Mouse (Mus musculus) stomach, embryonic 16.5 days (tissue): ENCODE data around the gene Rbm24. TPM values are rescaled to one million over a fixed set of nuclear protein-coding genes. Genes with fewer than 3 reads are reported as not detected.

ENCODE experiments used
- ATAC-seq: fragments of 200-750 bp; cut with Nextera tagmentation; 2 replicates; pipeline ENCODE4 v1.8.0; 2017; ENCODE audit warnings: moderate number of reproducible peaks, moderate TSS enrichment; ENCODE audit not compliant: insufficient read depth, low FRiP score
- H3K27ac ChIP-seq: fragments of 300-500 bp; sonication (generic); 2 replicates; pipeline ENCODE4 v1.5.1; 2014; ENCODE audit warnings: low read length
- H3K27me3 ChIP-seq: fragments of 300-500 bp; sonication (generic); 2 replicates; pipeline ENCODE4 v1.6.1; 2014; ENCODE audit warnings: low read length, control low read depth, mixed read lengths; ENCODE audit not compliant: control insufficient read depth, insufficient read depth
- H3K36me3 ChIP-seq: fragments of 300-500 bp; sonication (generic); 2 replicates; pipeline ENCODE4 v1.6.1; 2014; ENCODE audit warnings: low read length; ENCODE audit not compliant: control insufficient read depth, insufficient read depth
- H3K4me1 ChIP-seq: fragments of 300-500 bp; sonication (generic); 2 replicates; pipeline ENCODE4 v1.6.1; 2014; ENCODE audit warnings: low read length, control low read depth, mixed read lengths; ENCODE audit not compliant: control insufficient read depth, insufficient read depth
- H3K4me2 ChIP-seq: fragments of 300-500 bp; sonication (generic); 2 replicates; pipeline ENCODE4 v1.6.1; 2014; ENCODE audit warnings: low read depth, low read length, mixed read lengths
- H3K4me3 ChIP-seq: fragments of 300-500 bp; sonication (generic); replicated peaks from 2 replicates; pipeline ENCODE4 v1.5.1; 2014; ENCODE audit warnings: mild to moderate bottlenecking, low read length
- H3K9ac ChIP-seq: fragments of 300-500 bp; sonication (generic); 2 replicates; pipeline ENCODE4 v1.6.1; 2014; ENCODE audit warnings: low read length
- H3K9me3 ChIP-seq: fragments of 300-500 bp; sonication (generic); replicated peaks from 2 replicates; pipeline ENCODE4 v1.6.1; 2016; ENCODE audit warnings: low read length, control low read depth; ENCODE audit not compliant: control insufficient read depth
- WGBS: fragments of 180-500 bp; shearing (Covaris S2); extraction: QIAGEN DNeasy Blood & Tissue Kit; methylation state at CpG from one replicate; pipeline ENCODE4 v1.1.7; 2014; 5-methylcytosine and 5-hydroxymethylcytosine counted together
- polyA plus RNA-seq: library from polyadenylated mRNA; unstranded; fragments of >200 nt; fragmentation: Nextera tagmentation; extraction: Ambion mirVana; gene quantifications from 2 replicates; pipeline ENCODE4 v1.2.1, GENCODE M21; 2015

Gene Rbm24
- polyA plus RNA-seq, 1 experiment from 2014 or later: 2.0 TPM

DNA sequence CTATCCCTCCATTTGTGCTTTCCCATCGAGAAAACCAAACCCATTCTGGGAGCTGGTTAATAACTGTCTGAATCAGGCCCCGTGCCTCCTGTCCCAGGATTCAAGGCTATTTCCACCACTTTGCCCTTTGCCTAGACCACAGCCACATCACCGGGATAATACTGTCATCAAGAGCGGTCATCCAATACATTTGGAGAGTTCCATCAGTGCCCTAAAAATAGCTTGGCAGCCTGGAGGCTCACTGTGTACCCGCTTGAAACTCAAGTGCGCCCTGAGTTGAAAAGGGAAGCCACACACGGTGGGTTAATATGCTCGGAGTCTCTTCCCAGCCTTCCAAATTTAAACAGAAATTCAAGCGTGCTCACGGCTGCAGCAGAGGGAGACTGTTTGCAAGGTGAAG lies 4.6 kb upstream of the Rbm24 start:
- no peak for ATAC-seq
- H3K4me1 ChIP-seq: no peaks in the 10 kb centered on the region
- no peak overlapping the region for H3K4me3 ChIP-seq
- no peaks in the 10 kb centered on the region for H3K27me3 ChIP-seq
- H3K27ac ChIP-seq: no peak overlapping the region
- 56% methylated on average over 10 of the region's 10 CpGs for WGBS
- no peaks in the 10 kb centered on the region for H3K9me3 ChIP-seq
- no peaks in the 10 kb centered on the region for H3K36me3 ChIP-seq
- no peak overlapping the region for H3K4me2 ChIP-seq
- no peak overlapping the region for H3K9ac ChIP-seq

GRCm38 (mm10) chr13:46414050-46414449 lies 4.2 kb upstream of the Rbm24 start:
- H3K4me1 ChIP-seq: 0 out of 2 replicates have a peak, but pooled peaks cover 2% of the 10 kb centered on the region
- WGBS: 70% methylated on average over 8 of the region's 8 CpGs
- H3K9ac ChIP-seq: no peak overlapping the region
- H3K9me3 ChIP-seq: no peaks in the 10 kb centered on the region
- H3K36me3 ChIP-seq: no peaks in the 10 kb centered on the region
- no peak overlapping the region for H3K4me3 ChIP-seq
- H3K27ac ChIP-seq: no peak overlapping the region
- H3K4me2 ChIP-seq: no peak overlapping the region
- ATAC-seq: no peak
- no peaks in the 10 kb centered on the region for H3K27me3 ChIP-seq

DNA sequence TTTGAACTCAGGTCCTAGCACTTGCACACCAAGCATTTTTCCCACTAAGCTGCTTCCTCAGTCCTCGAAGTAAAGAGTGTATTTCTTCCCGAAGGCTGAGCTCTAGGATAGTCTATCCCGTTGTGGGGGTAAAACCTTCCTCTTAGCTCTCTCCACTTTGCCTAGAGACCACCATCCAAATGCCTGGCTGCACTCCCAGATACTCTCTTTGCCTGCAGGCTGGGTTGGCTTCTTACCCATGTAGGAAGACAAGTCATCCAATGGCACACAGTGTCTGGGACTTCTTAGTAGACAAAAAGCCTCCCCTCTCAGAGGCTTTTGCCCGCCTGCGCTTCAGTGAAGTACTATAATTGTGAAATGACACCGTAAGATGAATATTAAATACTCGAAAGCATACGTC lies 2.2 kb upstream of the Rbm24 start:
- WGBS: 89% methylated on average over 8 of the region's 8 CpGs
- Histone ChIP-seq H3K27ac (no peak overlapping the region), H3K4me1 (0 out of 2 replicates have a peak, but pooled peaks cover 4% of the 10 kb centered on the region), H3K9ac (no peak overlapping the region), H3K4me2 (no peak overlapping the region), H3K4me3 (no peak overlapping the region), H3K36me3 (no peaks in the 10 kb centered on the region), H3K27me3 (no peaks in the 10 kb centered on the region), H3K9me3 (no peaks in the 10 kb centered on the region)
- ATAC-seq: no peak

- H3K27ac ChIP-seq: no peak overlapping the region
- H3K4me2 ChIP-seq: peak overlapping the region; percentile 96; the same call in 1 of the 2 replicates
- no peak overlapping the region for H3K4me3 ChIP-seq
- WGBS: 81% methylated on average over 5 of the region's 5 CpGs
- H3K9me3 ChIP-seq: no peaks in the 10 kb centered on the region
- no peaks in the 10 kb centered on the region for H3K36me3 ChIP-seq
- H3K27me3 ChIP-seq: no peaks in the 10 kb centered on the region
- H3K4me1 ChIP-seq: 0 out of 2 replicates have a peak, but pooled peaks cover 4% of the 10 kb centered on the region
- no peak overlapping the region for H3K9ac ChIP-seq
- ATAC-seq: no peak
Observed at GRCm38 (mm10) chr13:46417594-46417993, 640 bp upstream of the Rbm24 start.

GRCm38 (mm10) chr13:46418731-46419545 lies 704 bp downstream of the Rbm24 start:
- Histone ChIP-seq H3K36me3 (no peaks in the 10 kb centered on the region), H3K27me3 (no peaks in the 10 kb centered on the region), H3K4me1 (0 out of 2 replicates have a peak, but pooled peaks cover 4% of the 10 kb centered on the region), H3K9ac (peak overlapping the region; percentile 77), H3K4me2 (peak overlapping the region; percentile 96), H3K4me3 (peak overlapping the region; percentile 69), H3K27ac (no peak overlapping the region), H3K9me3 (no peaks in the 10 kb centered on the region)
- 1% methylated on average over 73 of the region's 73 CpGs for WGBS
- ATAC-seq: peak; percentile 52; the same call in 1 of the 2 replicates

DNA sequence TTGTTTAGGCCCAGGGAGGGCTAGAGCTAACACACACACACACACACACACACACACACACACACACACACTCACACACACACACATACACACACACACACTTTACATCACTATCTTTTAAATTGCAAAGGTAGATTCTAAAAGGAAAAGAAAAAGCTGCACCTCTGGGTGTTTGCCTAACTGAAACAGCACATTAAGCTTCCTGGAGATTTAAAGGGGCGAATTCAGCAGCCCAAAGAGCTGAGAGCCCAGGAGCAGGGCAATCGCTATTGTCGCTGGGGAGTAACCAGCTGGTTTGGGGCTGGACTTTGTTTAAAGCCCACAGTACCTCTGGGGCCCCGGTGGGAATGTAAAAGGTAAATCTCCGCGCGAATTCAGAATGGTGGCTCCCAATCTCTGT lies 1.4 kb downstream of the Rbm24 start:
- ATAC-seq: no peak
- Histone ChIP-seq H3K27me3 (no peaks in the 10 kb centered on the region), H3K36me3 (no peaks in the 10 kb centered on the region), H3K9ac (peak overlapping the region; percentile 28; the same call in 1 of the 2 replicates), H3K27ac (no peak overlapping the region), H3K4me3 (peak overlapping the region; percentile 69), H3K9me3 (no peaks in the 10 kb centered on the region), H3K4me2 (peak overlapping the region; percentile 96), H3K4me1 (0 out of 2 replicates have a peak, but pooled peaks cover 4% of the 10 kb centered on the region)
- WGBS: 37% methylated on average over 7 of the region's 7 CpGs

DNA sequence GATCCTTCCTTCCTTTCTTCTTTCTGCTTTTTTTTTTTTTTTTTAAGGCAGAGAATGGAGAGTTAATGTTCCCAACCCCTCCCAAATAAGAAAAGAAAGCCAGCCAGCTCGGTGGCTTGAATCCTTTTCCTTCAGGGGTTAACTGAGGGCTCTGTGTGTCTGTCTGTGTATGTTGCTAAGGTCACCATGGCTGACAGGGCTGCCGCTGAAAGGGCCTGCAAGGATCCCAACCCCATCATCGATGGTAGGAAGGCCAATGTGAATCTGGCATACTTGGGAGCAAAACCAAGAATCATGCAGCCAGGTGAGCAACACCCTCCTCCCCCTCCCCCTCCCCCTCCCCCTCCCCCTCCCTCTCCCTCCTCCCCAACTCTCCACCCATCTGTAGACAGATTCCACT lies 1.9 kb downstream of the Rbm24 start:
- ATAC-seq: no peak

GRCm38 (mm10) chr13:46423805-46424204 lies 5.6 kb downstream of the Rbm24 start:
- Histone ChIP-seq H3K9ac (no peak overlapping the region), H3K27me3 (no peaks in the 10 kb centered on the region), H3K27ac (no peak overlapping the region), H3K4me2 (no peak overlapping the region), H3K4me1 (0 out of 2 replicates have a peak, but pooled peaks cover 4% of the 10 kb centered on the region), H3K4me3 (no peak overlapping the region), H3K9me3 (no peaks in the 10 kb centered on the region), H3K36me3 (no peaks in the 10 kb centered on the region)
- no peak for ATAC-seq
- 89% methylated on average over 7 of the region's 7 CpGs for WGBS

More for the DNA sequence above, 1.9 kb downstream of the Rbm24 start:
- Histone ChIP-seq H3K36me3 (no peaks in the 10 kb centered on the region), H3K4me1 (0 out of 2 replicates have a peak, but pooled peaks cover 4% of the 10 kb centered on the region), H3K27me3 (no peaks in the 10 kb centered on the region), H3K9ac (no peak overlapping the region), H3K27ac (no peak overlapping the region), H3K4me3 (peak overlapping the region; percentile 69), H3K9me3 (no peaks in the 10 kb centered on the region), H3K4me2 (peak overlapping the region; percentile 96)
- 14% methylated on average over 3 of the region's 3 CpGs for WGBS

- no peak for ATAC-seq
- Histone ChIP-seq H3K27ac (no peak overlapping the region), H3K4me2 (no peak overlapping the region), H3K36me3 (no peaks in the 10 kb centered on the region), H3K9me3 (no peaks in the 10 kb centered on the region), H3K9ac (no peak overlapping the region), H3K4me1 (no peaks in the 10 kb centered on the region), H3K27me3 (no peaks in the 10 kb centered on the region), H3K4me3 (no peak overlapping the region)
- WGBS: 72% methylated on average over 8 of the region's 8 CpGs
Observed at GRCm38 (mm10) chr13:46424376-46424775, 6.1 kb downstream of the Rbm24 start.
